Mouse (Mus musculus): ENCODE data around the gene Art5.
"Not testable (repeated sequence)": the region's sequence is repeated elsewhere in the genome, so short reads cannot be mapped to it uniquely, and the experiment has no call there.

Gene Art5

DNA sequence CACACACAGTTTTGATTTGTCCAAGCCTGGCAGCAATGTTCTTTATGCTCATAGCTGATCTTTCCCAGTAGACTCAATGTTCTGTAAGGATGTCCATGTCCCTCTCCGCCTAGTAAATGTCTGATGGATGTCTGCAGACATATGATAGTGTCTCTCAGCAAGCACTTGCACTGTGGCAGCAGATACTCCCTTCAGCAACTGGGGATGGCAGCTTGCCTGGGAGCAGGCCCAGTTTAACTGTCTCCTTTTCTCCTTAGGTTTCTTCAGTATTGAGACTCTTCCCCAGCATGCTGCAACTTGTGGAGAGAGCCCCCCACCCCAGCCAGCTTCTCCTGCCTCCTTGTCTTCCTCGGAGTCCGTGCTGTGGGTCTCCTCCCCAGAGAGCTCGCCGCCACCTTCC lies 27.5 kb downstream of the Art5 start:
- no peak for DNase-seq (ENCODE audit: low spot score)

GRCm38 (mm10) chr7:102080311-102080710 lies 29.0 kb downstream of the Art5 start:
- DNase-seq (ENCODE audit: low spot score): no peak

- no peak for DNase-seq (ENCODE audit: low spot score)
Observed at GRCm38 (mm10) chr7:102078517-102078916, 30.8 kb downstream of the Art5 start.

GRCm38 (mm10) chr7:102076714-102077296 lies 32.5 kb downstream of the Art5 start:
- no peak for DNase-seq (ENCODE audit: low spot score)

DNA sequence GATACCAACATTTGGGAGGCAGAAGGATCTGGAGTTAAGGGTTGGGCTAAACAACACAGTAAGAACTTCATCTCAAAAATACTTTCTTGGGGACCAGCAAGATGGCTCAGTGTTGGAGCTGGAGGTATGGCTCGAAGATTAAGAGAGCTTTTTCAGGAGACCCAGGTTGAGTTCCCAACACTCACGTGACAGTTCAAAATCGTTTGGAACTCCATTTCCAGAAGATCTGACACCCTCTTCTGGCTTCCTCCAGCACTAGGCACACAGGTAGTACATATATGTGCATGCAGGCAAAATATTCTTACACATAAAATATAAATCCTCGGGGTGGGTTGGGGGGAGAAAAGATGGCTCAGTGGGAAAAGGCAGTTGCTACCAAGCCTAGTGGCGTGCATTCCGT lies 42.9 kb downstream of the Art5 start:
- no peak for DNase-seq (ENCODE audit: low spot score)

GRCm38 (mm10) chr7:102065046-102065891 lies 44.0 kb downstream of the Art5 start, which contains the start of the genes Rnf121, Xndc1 and Xntrpc:
Gene Rnf121, minus strand, starts transcription at chr7:102065469.
Gene Xndc1, plus strand, starts transcription at chr7:102065511.
Gene Xntrpc, plus strand, starts transcription at chr7:102065713.
- peak; percentile 86 for DNase-seq (ENCODE audit: low spot score)

DNA sequence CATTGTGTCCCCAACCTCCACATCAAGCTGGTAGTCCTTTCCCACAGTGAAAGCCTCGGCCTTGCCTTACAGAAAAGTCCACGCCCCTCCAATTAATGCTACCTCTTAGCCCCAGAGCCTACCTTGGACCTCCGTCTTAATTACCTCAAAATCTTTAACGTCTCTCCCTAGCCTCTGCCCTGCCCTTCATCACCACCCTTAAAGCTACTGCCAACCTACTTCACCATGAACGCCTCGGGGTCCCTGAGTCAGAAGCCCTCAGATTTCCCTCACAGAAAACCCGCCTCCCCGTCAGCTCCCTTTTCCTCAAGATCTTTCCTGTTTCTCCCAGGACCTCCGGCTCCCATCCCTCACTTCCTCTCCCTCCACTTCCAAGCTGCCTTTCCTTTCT lies 44.6 kb downstream of the Art5 start:
- no peak for DNase-seq (ENCODE audit: low spot score)

GRCm38 (mm10) chr7:102063891-102064290 lies 45.4 kb downstream of the Art5 start:
- DNase-seq (ENCODE audit: low spot score): no peak

DNA sequence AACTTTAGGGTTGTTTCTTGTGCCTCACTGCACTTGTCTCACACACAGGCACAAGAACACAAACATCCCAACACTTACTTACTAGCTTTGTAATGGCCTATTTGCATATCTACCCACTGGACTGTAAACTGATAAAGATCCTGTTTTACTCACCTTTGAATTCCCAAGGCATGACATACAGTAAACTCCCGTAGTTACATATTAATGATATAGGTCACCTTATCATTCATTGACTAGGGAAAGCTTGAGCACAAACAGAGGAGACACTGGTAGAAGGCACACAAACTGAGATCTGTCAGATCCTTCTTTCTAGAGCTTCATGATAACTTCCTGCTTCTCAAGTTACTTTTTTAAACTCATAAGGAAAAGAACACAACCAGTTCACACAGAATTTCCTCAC lies 47.1 kb downstream of the Art5 start:
- DNase-seq (ENCODE audit: low spot score): no peak

GRCm38 (mm10) chr7:102061353-102061752 lies 47.9 kb downstream of the Art5 start:
- no peak for DNase-seq (ENCODE audit: low spot score)

GRCm38 (mm10) chr7:102048524-102048923 lies 60.8 kb downstream of the Art5 start:
- not testable (repeated sequence) for DNase-seq (ENCODE audit: low spot score)
